ENCODE assay signal across 18 mouse cellular contexts in the genomic region with DNA sequence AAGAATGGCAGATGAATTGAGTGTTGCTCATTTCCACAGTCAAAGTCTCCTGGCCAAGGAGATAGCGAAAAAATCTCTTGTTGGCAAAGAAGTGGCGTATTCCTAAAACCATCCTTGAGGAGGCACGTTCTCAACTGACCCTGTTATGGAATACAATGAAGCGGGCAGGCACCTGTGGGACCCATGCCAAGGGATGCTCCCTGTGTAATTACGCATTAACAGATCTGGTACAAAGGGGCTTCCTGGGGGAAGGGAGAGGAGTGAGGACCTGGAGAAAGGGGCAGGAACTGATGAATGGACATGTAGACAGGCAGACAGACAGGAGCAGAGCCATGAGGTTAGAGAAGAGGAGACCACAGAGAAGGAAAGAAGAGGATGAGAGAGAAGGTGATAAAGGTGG.
"Had no signal": no experiment of that assay in that cellular context is flagged by ENCODE, and none has a peak within 500 bp of the region (broad histone marks: within the 10 kb centered on the region; RNA-seq: fewer than 3 reads in every experiment).

No protein-coding gene starts in this region.

- DNase-seq: left cerebral cortex, postnatal 4 days; liver, postnatal 0 days; lung, embryonic 14.5 days; right cerebral cortex, adult 18-20 months; right cerebral cortex, postnatal 14 days; right cerebral cortex, postnatal 4 days; thymus, adult 2 months; thymus, postnatal 14 days; thymus, postnatal 4 days had no signal

- H3K4me3 ChIP-seq: limb, embryonic 12.5 days; limb, embryonic 15.5 days; midbrain, embryonic 12.5 days; midbrain, embryonic 15.5 days; neural tube, embryonic 12.5 days; neural tube, embryonic 15.5 days had no signal

- H3K27me3 ChIP-seq: limb, embryonic 12.5 days; limb, embryonic 15.5 days; midbrain, embryonic 12.5 days; midbrain, embryonic 15.5 days; neural tube, embryonic 12.5 days; neural tube, embryonic 15.5 days had no signal

- H3K27ac ChIP-seq: limb, embryonic 12.5 days; limb, embryonic 15.5 days; liver, embryonic 14.5 days; macrophage; midbrain, embryonic 12.5 days; midbrain, embryonic 15.5 days; neural tube, embryonic 12.5 days; neural tube, embryonic 15.5 days; stomach, postnatal 0 days had no signal

- H3K36me3 ChIP-seq: limb, embryonic 12.5 days; limb, embryonic 15.5 days; midbrain, embryonic 12.5 days; midbrain, embryonic 15.5 days; neural tube, embryonic 12.5 days; neural tube, embryonic 15.5 days had no signal
